Mouse (Mus musculus) G1E (cell line): ENCODE measurements around the gene Morc2a.

Experiments used
- CTCF ChIP-seq: IDR thresholded peaks from 2 replicates; pipeline ENCODE4 v1.5.1; 2012; ENCODE audit warnings: low read depth, low read length, inconsistent platforms, mixed read lengths
- GATA1 ChIP-seq: IDR thresholded peaks from 2 replicates; pipeline ENCODE4 v1.6.1; 2012; ENCODE audit warnings: borderline replicate concordance, low read length, inconsistent platforms, mixed read lengths

- TF ChIP-seq CTCF = no peak
- TF ChIP-seq GATA1 = no peak
These were observed 24.5 kb upstream of the Morc2a start for GRCm38 (mm10) chr11:3624391-3625027.
